Mouse (Mus musculus): Measurements from ENCODE around the gene Dicer1.

Dicer1 gene

GRCm38 (mm10) chr12:104740841-104741787, 10.6 kb downstream of the Dicer1 start:
- no peak for DNase-seq (ENCODE audit: low read depth, low spot score)

- DNase-seq (ENCODE audit: low read depth, low spot score): no peak
These were observed 12.8 kb downstream of the Dicer1 start for GRCm38 (mm10) chr12:104738931-104739330.

GRCm38 (mm10) chr12:104738446-104738845, 13.3 kb downstream of the Dicer1 start:
- DNase-seq (ENCODE audit: low read depth, low spot score): no peak

GRCm38 (mm10) chr12:104737666-104738065, 14.1 kb downstream of the Dicer1 start:
- DNase-seq (ENCODE audit: low read depth, low spot score): no peak

GRCm38 (mm10) chr12:104735993-104736395, 15.8 kb downstream of the Dicer1 start:
- no peak for DNase-seq (ENCODE audit: low read depth, low spot score)

GRCm38 (mm10) chr12:104733165-104733564, 18.6 kb downstream of the Dicer1 start:
- no peak for DNase-seq (ENCODE audit: low read depth, low spot score)

- DNase-seq (ENCODE audit: low read depth, low spot score): no peak
These were observed 20.0 kb downstream of the Dicer1 start for GRCm38 (mm10) chr12:104731782-104732181.

GRCm38 (mm10) chr12:104726436-104726835, 25.3 kb downstream of the Dicer1 start:
- peak; percentile 89 for DNase-seq (ENCODE audit: low read depth, low spot score)

- no peak for DNase-seq (ENCODE audit: low read depth, low spot score)
These were observed 29.7 kb downstream of the Dicer1 start for GRCm38 (mm10) chr12:104722056-104722455.

GRCm38 (mm10) chr12:104721011-104721410, 30.7 kb downstream of the Dicer1 start:
- DNase-seq (ENCODE audit: low read depth, low spot score): no peak

- peak; percentile 50 for DNase-seq (ENCODE audit: low read depth, low spot score)
These were observed 32.8 kb downstream of the Dicer1 start for GRCm38 (mm10) chr12:104718956-104719355.

GRCm38 (mm10) chr12:104716409-104716808, 35.3 kb downstream of the Dicer1 start:
- DNase-seq (ENCODE audit: low read depth, low spot score): no peak

- DNase-seq (ENCODE audit: low read depth, low spot score): no peak
These were observed 36.3 kb downstream of the Dicer1 start for GRCm38 (mm10) chr12:104715453-104715852.

- DNase-seq (ENCODE audit: low read depth, low spot score): no peak
These were observed 51.5 kb downstream of the Dicer1 start for GRCm38 (mm10) chr12:104700266-104700665.

GRCm38 (mm10) chr12:104699753-104700152, 52.0 kb downstream of the Dicer1 start:
- DNase-seq (ENCODE audit: low read depth, low spot score): peak; percentile 58

GRCm38 (mm10) chr12:104695514-104695913, 56.2 kb downstream of the Dicer1 start:
- DNase-seq (ENCODE audit: low read depth, low spot score): no peak

GRCm38 (mm10) chr12:104692864-104693263, 58.9 kb downstream of the Dicer1 start:
- no peak for DNase-seq (ENCODE audit: low read depth, low spot score)

GRCm38 (mm10) chr12:104690412-104690811, 61.3 kb downstream of the Dicer1 start:
- no peak for DNase-seq (ENCODE audit: low read depth, low spot score)

- DNase-seq (ENCODE audit: low read depth, low spot score): no peak
These were observed 62.9 kb downstream of the Dicer1 start for GRCm38 (mm10) chr12:104688870-104689269.

GRCm38 (mm10) chr12:104684411-104684931, 67.3 kb downstream of the Dicer1 start:
- DNase-seq (ENCODE audit: low read depth, low spot score): no peak

- DNase-seq (ENCODE audit: low read depth, low spot score): no peak
These were observed 72.0 kb downstream of the Dicer1 start for GRCm38 (mm10) chr12:104679819-104680132.

GRCm38 (mm10) chr12:104679121-104679818, 72.5 kb downstream of the Dicer1 start:
- DNase-seq (ENCODE audit: low read depth, low spot score): no peak

- no peak for DNase-seq (ENCODE audit: low read depth, low spot score)
These were observed 73.3 kb downstream of the Dicer1 start for GRCm38 (mm10) chr12:104678462-104678861.

All from R1 (cell line).